Mouse (Mus musculus) forebrain, embryonic 14.5 days (tissue): Measurements from ENCODE around the gene Nol10. TPM values are rescaled to one million over a fixed set of nuclear protein-coding genes. Genes with fewer than 3 reads are reported as not detected.

ENCODE experiments used
- ATAC-seq: fragments of 200-750 bp; cut with Nextera tagmentation; 2 replicates; pipeline ENCODE4 v1.8.0; 2017; ENCODE audit warnings: mild to moderate bottlenecking, moderate library complexity
- DNase-seq: peaks from one replicate; pipeline ENCODE4 v3.0.0-alpha.2; 2015; ENCODE audit warnings: low spot score
- H3K27ac ChIP-seq: fragments of 300-500 bp; sonication (generic); 2 replicates; pipeline ENCODE4 v1.5.1; 2014; ENCODE audit warnings: low read depth, mild to moderate bottlenecking, control low read depth, low read length, moderate library complexity
- H3K27me3 ChIP-seq: fragments of 300-500 bp; sonication (generic); replicated peaks from 2 replicates; pipeline ENCODE4 v1.6.1; 2014; ENCODE audit warnings: low read length, control low read depth, mixed read lengths; ENCODE audit not compliant: control insufficient read depth, insufficient read depth
- H3K36me3 ChIP-seq: fragments of 300-500 bp; sonication (generic); 2 replicates; pipeline ENCODE4 v1.6.1; 2014; ENCODE audit warnings: low read length, control low read depth; ENCODE audit not compliant: control insufficient read depth, insufficient read depth
- H3K4me1 ChIP-seq: fragments of 300-500 bp; sonication (generic); 2 replicates; pipeline ENCODE4 v1.6.1; 2014; ENCODE audit warnings: antibody characterized with exemption, low read length, control low read depth; ENCODE audit not compliant: control insufficient read depth, insufficient read depth
- H3K4me2 ChIP-seq: fragments of 300-500 bp; sonication (generic); 2 replicates; pipeline ENCODE4 v1.6.1; 2014; ENCODE audit warnings: mild to moderate bottlenecking, control low read depth, low read length
- H3K4me3 ChIP-seq: fragments of 300-500 bp; sonication (generic); 2 replicates; pipeline ENCODE4 v1.5.1; 2014; ENCODE audit warnings: low read depth, low read length, control low read depth
- H3K9ac ChIP-seq: fragments of 300-500 bp; sonication (generic); 2 replicates; pipeline ENCODE4 v1.6.1; 2014; ENCODE audit warnings: mild to moderate bottlenecking, low read length, control low read depth, moderate library complexity
- H3K9me3 ChIP-seq: fragments of 300-500 bp; sonication (generic); replicated peaks from 2 replicates; pipeline ENCODE4 v1.6.1; 2016; ENCODE audit warnings: low read length, control low read depth, mixed read lengths; ENCODE audit not compliant: control insufficient read depth
- WGBS: fragments of 180-500 bp; shearing (Covaris S2); extraction: QIAGEN DNeasy Blood & Tissue Kit; methylation state at CpG from one replicate; pipeline ENCODE4 v1.1.7; 2014; 5-methylcytosine and 5-hydroxymethylcytosine counted together
- polyA plus RNA-seq: library from polyadenylated mRNA; unstranded; fragments of >200 nt; fragmentation: Nextera tagmentation; extraction: Ambion mirVana; gene quantifications from 2 replicates; pipeline ENCODE4 v1.2.1, GENCODE M21; 2014

Gene Nol10
- polyA plus RNA-seq, 1 experiment from 2014 or later = 19.5 TPM

- WGBS = 95% methylated on average over 5 of the region's 5 CpGs
- DNase-seq = no peak
- H3K27me3 ChIP-seq = no peaks in the 10 kb centered on the region
Observed at GRCm38 (mm10) chr12:17357795-17358194, 9.5 kb downstream of the Nol10 start.

GRCm38 (mm10) chr12:17358981-17359380 lies 10.7 kb downstream of the Nol10 start:
- Histone ChIP-seq H3K36me3 (peaks cover 81% of the 10 kb centered on the region), H3K4me3 (no peak overlapping the region), H3K4me2 (no peak overlapping the region), H3K4me1 (no peaks in the 10 kb centered on the region), H3K27ac (no peak overlapping the region), H3K27me3 (no peaks in the 10 kb centered on the region), H3K9me3 (no peaks in the 10 kb centered on the region), H3K9ac (no peak overlapping the region)
- DNase-seq (peak; percentile 13), ATAC-seq (no peak)
- WGBS = 86% methylated on average over 9 of the region's 9 CpGs

More at GRCm38 (mm10) chr12:17357795-17358194, 9.5 kb downstream of the Nol10 start:
- Histone ChIP-seq H3K4me3 (no peak overlapping the region), H3K9me3 (no peaks in the 10 kb centered on the region), H3K27ac (no peak overlapping the region), H3K4me2 (no peak overlapping the region), H3K36me3 (peaks cover 81% of the 10 kb centered on the region), H3K4me1 (no peaks in the 10 kb centered on the region), H3K9ac (no peak overlapping the region)
- ATAC-seq = no peak

GRCm38 (mm10) chr12:17360104-17360503 lies 11.8 kb downstream of the Nol10 start:
- 45% methylated on average over 9 of the region's 9 CpGs for WGBS
- no peaks in the 10 kb centered on the region for H3K9me3 ChIP-seq
- ATAC-seq = no peak
- no peak overlapping the region for H3K4me2 ChIP-seq
- H3K36me3 ChIP-seq = peaks cover 80% of the 10 kb centered on the region
- no peak for DNase-seq
- no peak overlapping the region for H3K9ac ChIP-seq
- H3K4me3 ChIP-seq = no peak overlapping the region
- H3K27me3 ChIP-seq = no peaks in the 10 kb centered on the region
- no peaks in the 10 kb centered on the region for H3K4me1 ChIP-seq
- H3K27ac ChIP-seq = no peak overlapping the region

- no peaks in the 10 kb centered on the region for H3K27me3 ChIP-seq
- ATAC-seq (no peak), DNase-seq (no peak)
- H3K9me3 ChIP-seq = no peaks in the 10 kb centered on the region
- H3K9ac ChIP-seq = no peak overlapping the region
- no peak overlapping the region for H3K27ac ChIP-seq
- H3K4me2 ChIP-seq = no peak overlapping the region
- WGBS = 5% methylated on average over 4 of the region's 4 CpGs
- H3K36me3 ChIP-seq = peaks cover 80% of the 10 kb centered on the region
- H3K4me3 ChIP-seq = no peak overlapping the region
- no peaks in the 10 kb centered on the region for H3K4me1 ChIP-seq
Observed at GRCm38 (mm10) chr12:17360650-17361049, 12.4 kb downstream of the Nol10 start.

GRCm38 (mm10) chr12:17362316-17362715 lies 14.1 kb downstream of the Nol10 start:
- no peaks in the 10 kb centered on the region for H3K4me1 ChIP-seq
- WGBS = 94% methylated on average over 5 of the region's 5 CpGs
- H3K27ac ChIP-seq = no peak overlapping the region
- no peaks in the 10 kb centered on the region for H3K9me3 ChIP-seq
- H3K4me2 ChIP-seq = no peak overlapping the region
- no peaks in the 10 kb centered on the region for H3K27me3 ChIP-seq
- ATAC-seq (no peak), DNase-seq (no peak)
- H3K36me3 ChIP-seq = peaks cover 74% of the 10 kb centered on the region
- no peak overlapping the region for H3K9ac ChIP-seq
- H3K4me3 ChIP-seq = no peak overlapping the region

DNA sequence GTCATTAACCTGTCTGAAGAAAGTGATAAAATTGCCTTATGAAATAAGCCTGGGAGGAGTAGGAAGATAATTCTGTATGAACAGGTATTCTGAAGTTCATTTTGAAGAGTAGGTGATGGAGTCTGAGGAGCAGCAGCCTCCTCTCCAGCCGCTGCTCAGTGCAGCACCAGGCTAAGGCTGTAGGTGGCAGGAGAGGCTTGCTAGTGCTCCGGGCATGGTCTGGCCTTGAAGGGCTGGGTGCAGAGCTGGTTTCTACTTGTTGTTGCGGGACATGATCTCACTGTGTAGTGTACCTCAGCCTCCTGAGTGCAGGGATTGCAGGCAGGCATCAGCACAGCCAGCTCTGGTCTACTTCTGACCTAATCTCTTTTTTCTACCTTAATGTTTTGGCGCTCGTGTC lies 18.7 kb downstream of the Nol10 start:
- H3K27ac ChIP-seq = peak overlapping the region; percentile 27; the same call in 1 of the 2 replicates
- no peak overlapping the region for H3K4me2 ChIP-seq
- no peaks in the 10 kb centered on the region for H3K27me3 ChIP-seq
- no peaks in the 10 kb centered on the region for H3K4me1 ChIP-seq
- H3K4me3 ChIP-seq = no peak overlapping the region
- 73% methylated on average over 5 of the region's 5 CpGs for WGBS
- DNase-seq (peak; percentile 50), ATAC-seq (peak; percentile 82; the same call in 1 of the 2 replicates)
- H3K9ac ChIP-seq = no peak overlapping the region
- H3K9me3 ChIP-seq = no peaks in the 10 kb centered on the region
- peaks cover 65% of the 10 kb centered on the region for H3K36me3 ChIP-seq

DNA sequence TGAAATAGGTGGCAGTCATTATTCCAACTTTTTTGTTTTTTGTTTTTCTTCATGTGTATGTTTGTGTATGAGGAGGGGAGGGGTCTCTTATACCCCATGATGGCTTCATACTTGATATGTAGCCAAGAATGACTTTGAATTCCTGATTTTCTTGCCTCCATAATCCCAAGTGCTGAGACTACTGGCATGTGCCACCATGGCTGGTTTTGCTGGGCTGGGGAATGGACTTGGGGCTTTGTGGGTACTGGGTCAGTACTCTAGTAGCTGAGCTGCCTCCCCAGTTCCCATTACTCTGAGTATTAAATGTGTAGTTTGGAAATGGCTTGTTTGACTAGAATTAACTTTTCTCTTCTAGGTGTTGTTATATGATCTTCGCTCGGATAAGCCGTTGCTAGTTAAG lies 20.9 kb downstream of the Nol10 start:
- H3K27me3 ChIP-seq = no peaks in the 10 kb centered on the region
- H3K4me3 ChIP-seq = no peak overlapping the region
- H3K4me2 ChIP-seq = no peak overlapping the region
- ATAC-seq = no peak
- H3K4me1 ChIP-seq = no peaks in the 10 kb centered on the region
- no peak overlapping the region for H3K9ac ChIP-seq
- no peaks in the 10 kb centered on the region for H3K9me3 ChIP-seq
- WGBS = 100% methylated on average over 3 of the region's 3 CpGs
- peaks cover 62% of the 10 kb centered on the region for H3K36me3 ChIP-seq
- DNase-seq = no peak
- H3K27ac ChIP-seq = no peak overlapping the region

DNA sequence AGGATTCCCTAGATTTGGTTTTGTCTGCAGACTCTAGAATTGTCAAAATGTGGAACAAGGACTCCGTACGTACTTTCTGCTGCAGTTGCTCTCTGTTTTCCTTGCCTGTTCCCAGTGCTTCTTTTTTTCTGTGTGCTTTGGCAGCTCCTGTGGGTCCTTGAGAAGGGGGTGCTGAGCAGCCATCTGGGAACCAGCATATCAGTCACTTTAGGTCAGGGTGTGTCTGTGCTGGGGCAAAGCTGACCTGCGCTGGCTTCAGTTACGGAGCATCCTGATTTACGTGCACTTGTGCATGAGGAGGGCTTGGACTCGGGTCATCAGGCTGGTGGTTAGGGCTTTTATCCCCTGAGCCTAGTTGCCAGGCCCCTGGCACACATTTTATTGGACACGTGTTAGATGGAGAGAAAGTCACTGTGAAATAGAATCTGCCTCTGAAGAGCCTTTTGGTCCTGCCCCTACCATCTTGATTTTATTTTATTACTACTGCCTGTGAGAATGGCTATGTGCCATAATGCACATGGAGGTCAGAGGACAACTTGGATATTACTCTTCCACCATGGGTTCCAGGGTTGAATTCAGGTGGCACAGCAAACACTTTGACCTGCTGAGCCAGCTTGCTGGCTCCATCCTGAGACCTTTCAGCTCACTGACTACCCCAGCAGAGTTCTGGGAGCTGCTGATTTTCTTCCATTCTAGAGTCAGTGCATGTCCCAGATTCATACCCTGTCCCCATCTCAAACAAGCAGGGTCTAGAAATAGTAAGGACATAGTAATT lies 21.5 kb downstream of the Nol10 start:
- Histone ChIP-seq H3K4me3 (no peak overlapping the region), H3K4me1 (no peaks in the 10 kb centered on the region), H3K27me3 (no peaks in the 10 kb centered on the region), H3K36me3 (peaks cover 63% of the 10 kb centered on the region), H3K4me2 (no peak overlapping the region), H3K9me3 (no peaks in the 10 kb centered on the region), H3K9ac (no peak overlapping the region), H3K27ac (no peak overlapping the region)
- ATAC-seq (no peak), DNase-seq (no peak)
- 91% methylated on average over 7 of the region's 7 CpGs for WGBS

DNA sequence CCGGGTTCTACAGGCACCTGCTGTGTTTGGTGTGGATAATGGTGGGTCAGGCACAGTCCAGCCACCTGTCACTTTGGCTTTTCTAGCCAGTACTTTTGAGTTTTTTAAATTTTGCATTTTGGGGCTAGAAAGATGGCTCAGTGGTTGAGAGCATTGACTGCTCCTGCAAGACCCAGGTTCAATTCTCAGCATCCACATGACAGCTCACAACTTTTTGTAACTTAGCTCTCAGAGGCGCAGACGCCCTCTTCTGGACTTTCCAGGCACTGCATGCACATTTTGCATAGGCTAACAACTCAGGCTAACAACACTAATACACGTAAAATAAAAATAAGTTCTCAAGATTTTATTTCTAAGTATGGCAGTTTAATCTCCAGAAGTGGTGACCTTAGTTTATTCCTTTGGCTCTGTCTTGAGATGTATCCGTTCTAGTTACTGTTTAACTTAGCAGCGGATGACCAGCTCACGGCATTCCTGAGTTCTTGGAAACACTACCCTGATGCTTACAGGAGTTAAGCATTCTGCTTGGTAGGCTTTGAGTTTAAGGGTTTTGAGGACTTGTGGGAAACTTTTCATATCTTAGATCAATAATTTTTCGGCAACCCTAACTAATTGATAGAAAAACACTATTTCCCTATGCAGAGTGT lies 23.5 kb downstream of the Nol10 start:
- no peak for ATAC-seq
- H3K36me3 ChIP-seq = peaks cover 61% of the 10 kb centered on the region
- no peak for DNase-seq
- no peaks in the 10 kb centered on the region for H3K27me3 ChIP-seq
- no peaks in the 10 kb centered on the region for H3K9me3 ChIP-seq
- no peak overlapping the region for H3K4me3 ChIP-seq
- H3K4me1 ChIP-seq = no peaks in the 10 kb centered on the region
- no peak overlapping the region for H3K4me2 ChIP-seq
- H3K9ac ChIP-seq = no peak overlapping the region
- no peak overlapping the region for H3K27ac ChIP-seq
- WGBS = 92% methylated on average over 8 of the region's 8 CpGs
